Mouse (Mus musculus) CH12.LX (cell line): ENCODE data around the gene Fam102b. TPM values are rescaled to one million over a fixed set of nuclear protein-coding genes. Genes with fewer than 3 reads are reported as not detected.

Source experiments
- DNase-seq: peaks from one replicate; pipeline ENCODE4 v3.0.0-alpha.2; 2013; ENCODE audit errors: extremely low read depth
- H3K27ac ChIP-seq: 2 replicates; pipeline ENCODE4 v1.5.1; 2012; ENCODE audit warnings: low read depth, mild to moderate bottlenecking, control low read depth, moderate library complexity; ENCODE audit not compliant: insufficient read depth
- H3K27me3 ChIP-seq: replicated peaks from 2 replicates; pipeline ENCODE3; 2012; ENCODE audit warnings: inconsistent platforms
- H3K36me3 ChIP-seq, 2 experiments: replicated peaks in 1 of 2; 2 replicates each; pipeline versions ENCODE3 to v1.6.1; 2012; ENCODE audit warnings: inconsistent platforms in 1 of 2, low read length in 1 of 2, mild to moderate bottlenecking in 1 of 2, mixed read lengths in 1 of 2, moderate library complexity in 1 of 2; ENCODE audit not compliant: control insufficient read depth in 1 of 2, insufficient read depth in 1 of 2
- H3K4me1 ChIP-seq, 2 experiments: 2 replicates each; pipeline ENCODE4 v1.6.1; 2012; ENCODE audit warnings: inconsistent platforms in 1 of 2, moderate library complexity in 1 of 2; ENCODE audit not compliant: insufficient read depth in 2 of 2, control insufficient read depth in 1 of 2
- H3K4me2 ChIP-seq: 2 replicates; pipeline ENCODE4 v1.6.1; 2012; ENCODE audit warnings: low read depth, mild to moderate bottlenecking, control low read depth; ENCODE audit not compliant: poor library complexity, insufficient read depth, severe bottlenecking
- H3K4me3 ChIP-seq, 3 experiments: fragments of 150-350 bp in 1 of 3; sonication (generic) in 1 of 3; replicated peaks in 1 of 3; 2 replicates each; pipeline versions ENCODE3 to v1.5.1; 2011 to 2012; ENCODE audit warnings: low read depth in 2 of 3, low read length in 2 of 3, mild to moderate bottlenecking in 2 of 3, moderate library complexity in 2 of 3, control low read depth in 1 of 3, improper control_type of control experiment in 1 of 3, inconsistent platforms in 1 of 3, mixed read lengths in 1 of 3; ENCODE audit not compliant: poor library complexity in 1 of 3
- H3K79me2 ChIP-seq: replicated peaks from 2 replicates; pipeline ENCODE4 v1.6.1; 2012; ENCODE audit warnings: mild to moderate bottlenecking, moderate library complexity; ENCODE audit not compliant: control insufficient read depth, poor library complexity, insufficient read depth, severe bottlenecking; ENCODE audit errors: extremely low read depth
- H3K9ac ChIP-seq: 2 replicates; pipeline ENCODE4 v1.6.1; 2012; ENCODE audit warnings: low read depth, mild to moderate bottlenecking, control low read depth, moderate library complexity; ENCODE audit not compliant: insufficient read depth
- H3K9me3 ChIP-seq: replicated peaks from 2 replicates; pipeline ENCODE3; 2012; ENCODE audit warnings: low read length, inconsistent platforms, mixed read lengths
- CHD1 ChIP-seq: IDR thresholded peaks from 2 replicates; pipeline ENCODE4 v1.6.1; 2012; ENCODE audit warnings: low read depth, low read length, improper control_type of control experiment, inconsistent platforms
- CHD2 ChIP-seq: IDR thresholded peaks from 2 replicates; pipeline ENCODE4 v1.6.1; 2011; ENCODE audit warnings: low read length, improper control_type of control experiment
- GABPA ChIP-seq: IDR thresholded peaks from 2 replicates; pipeline ENCODE4 v1.6.1; 2012; ENCODE audit warnings: low read depth, low read length, improper control_type of control experiment, inconsistent platforms; ENCODE audit not compliant: insufficient replicate concordance
- JUN ChIP-seq: IDR thresholded peaks from 2 replicates; pipeline ENCODE4 v1.6.1; 2011; ENCODE audit warnings: low read depth, mild to moderate bottlenecking, low read length, improper control_type of control experiment, moderate library complexity; ENCODE audit not compliant: insufficient read depth
- JUND ChIP-seq: conservative IDR thresholded peaks from 2 replicates; pipeline ENCODE4 v1.6.1; 2011; ENCODE audit warnings: low read depth, low read length, improper control_type of control experiment
- KAT2A ChIP-seq: IDR thresholded peaks from 2 replicates; pipeline ENCODE4 v1.6.1; 2012; ENCODE audit warnings: low read length, improper control_type of control experiment, inconsistent platforms; ENCODE audit not compliant: insufficient replicate concordance
- MAZ ChIP-seq: IDR thresholded peaks from 2 replicates; pipeline ENCODE4 v1.6.1; 2012; ENCODE audit warnings: low read depth, mild to moderate bottlenecking, inconsistent platforms, low read length, improper control_type of control experiment, moderate library complexity
- MEF2A ChIP-seq: IDR thresholded peaks from 2 replicates; pipeline ENCODE4 v1.6.1; 2014; ENCODE audit warnings: low read depth, mild to moderate bottlenecking, inconsistent platforms, low read length, improper control_type of control experiment, borderline replicate concordance
- MXI1 ChIP-seq: IDR thresholded peaks from 2 replicates; pipeline ENCODE4 v1.6.1; 2011; ENCODE audit warnings: mild to moderate bottlenecking, low read depth, low read length, improper control_type of control experiment
- MYC ChIP-seq: IDR thresholded peaks from 2 replicates; pipeline ENCODE4 v1.6.1; 2011; ENCODE audit warnings: low read depth, mild to moderate bottlenecking, improper control_type of control experiment, low read length
- POLR2A ChIP-seq: IDR thresholded peaks from 2 replicates; pipeline ENCODE4 v1.6.1; 2011; ENCODE audit warnings: low read depth, mild to moderate bottlenecking, improper control_type of control experiment, low read length
- RAD21 ChIP-seq: IDR thresholded peaks from 2 replicates; pipeline ENCODE4 v1.6.1; 2011; ENCODE audit warnings: low read depth, mild to moderate bottlenecking, low read length, improper control_type of control experiment, moderate library complexity
- SIN3A ChIP-seq: IDR thresholded peaks from 2 replicates; pipeline ENCODE4 v1.6.1; 2012; ENCODE audit warnings: low read length, improper control_type of control experiment, inconsistent platforms
- SMC3 ChIP-seq: IDR thresholded peaks from 2 replicates; pipeline ENCODE4 v1.6.1; 2011; ENCODE audit warnings: low read depth, low read length, improper control_type of control experiment
- TBP ChIP-seq: conservative IDR thresholded peaks from 2 replicates; pipeline ENCODE4 v1.6.1; 2011; ENCODE audit warnings: low read depth, low read length, improper control_type of control experiment
- TCF12 ChIP-seq: IDR thresholded peaks from 2 replicates; pipeline ENCODE4 v1.6.1; 2014; ENCODE audit warnings: low read depth, mild to moderate bottlenecking, inconsistent platforms, low read length, improper control_type of control experiment
- USF1 ChIP-seq: IDR thresholded peaks from 2 replicates; pipeline ENCODE4 v1.6.1; 2014; ENCODE audit warnings: low read depth, mild to moderate bottlenecking, inconsistent platforms, low read length, improper control_type of control experiment
- USF2 ChIP-seq: conservative IDR thresholded peaks from 2 replicates; pipeline ENCODE4 v1.6.1; 2011; ENCODE audit warnings: low read depth, low read length, improper control_type of control experiment
- ZKSCAN1 ChIP-seq: IDR thresholded peaks from 2 replicates; pipeline ENCODE4 v1.6.1; 2012; ENCODE audit warnings: low read depth, inconsistent platforms, low read length, improper control_type of control experiment, borderline replicate concordance
- ZMIZ1 ChIP-seq: IDR thresholded peaks from 2 replicates; pipeline ENCODE4 v1.6.1; 2012; ENCODE audit warnings: low read depth, mild to moderate bottlenecking, inconsistent platforms, low read length, improper control_type of control experiment
- ZNF384 ChIP-seq: IDR thresholded peaks from 2 replicates; pipeline ENCODE4 v1.6.1; 2012; ENCODE audit warnings: low read depth, low read length, improper control_type of control experiment, inconsistent platforms
- dilution Hi-C: fragments of 300-500 bp; cut with MboI; formaldehyde crosslinking; loops from 2 replicates; pipeline ENCODE4 v1.14.3; 2020; ENCODE audit warnings: low sequenced_read_pairs; ENCODE audit not compliant: extremely low pct_unique_long_range_greater_than_20kb, extremely low pct_ligation_motif_present
- in situ Hi-C: fragments of 300-500 bp; cut with MboI; formaldehyde crosslinking; loops from 3 replicates; pipeline ENCODE4 v1.14.3; 2019; ENCODE audit warnings: low sequenced_read_pairs, low pct_ligation_motif_present, low pct_unique_long_range_greater_than_20kb, mixed read lengths
- polyA plus RNA-seq: library from polyadenylated mRNA; unstranded; fragments of >175 nt; gene quantifications from 2 replicates; pipeline ENCODE4 v1.2.1, GENCODE M21; 2012; ENCODE audit warnings: low read depth; ENCODE audit not compliant: insufficient read length
- total RNA-seq, 2 experiments: library from RNA; depleted of rRNA; stranded (reverse); fragments of 300-350 nt in 1 of 2; fragments of >200 nt in 1 of 2; gene quantifications; 2 replicates each; pipeline ENCODE4 v1.2.3; 2012 to 2014

The Fam102b gene
- total and polyA plus RNA-seq, 3 experiments, result 2.8 to 6.2 (median 4.3) TPM

GRCm38 (mm10) chr3:108995379-108995778 is 32.0 kb downstream of the Fam102b start:
- DNase-seq, result no peak
- peaks cover 0 to 18% of the 10 kb centered on the region in 2 experiments for H3K36me3 ChIP-seq
- H3K9ac ChIP-seq, result no peak overlapping the region
- in situ Hi-C loops (no loop called here), dilution Hi-C loops (no loop called here)
- H3K9me3 ChIP-seq, result no peaks in the 10 kb centered on the region
- H3K79me2 ChIP-seq, result no peaks in the 10 kb centered on the region
- no peak overlapping the region for H3K4me3 ChIP-seq
- no peak overlapping the region for H3K27ac ChIP-seq
- H3K27me3 ChIP-seq, result no peaks in the 10 kb centered on the region
- H3K4me2 ChIP-seq, result no peak overlapping the region
- no peak for TF ChIP-seq ZMIZ1
- TF ChIP-seq MEF2A, result no peak
- TF ChIP-seq TBP, result no peak
- H3K4me1 ChIP-seq, result no peaks in the 10 kb centered on the region

- Histone ChIP-seq H3K4me2 (no peak overlapping the region), H3K9ac (no peak overlapping the region), H3K27ac (no peak overlapping the region), H3K4me1 (no peaks in the 10 kb centered on the region), H3K9me3 (no peaks in the 10 kb centered on the region), H3K36me3 (peaks cover 0 to 25% of the 10 kb centered on the region in 2 experiments), H3K27me3 (no peaks in the 10 kb centered on the region), H3K79me2 (no peaks in the 10 kb centered on the region), H3K4me3 (no peak overlapping the region)
- TF ChIP-seq RAD21, result no peak
- TF ChIP-seq POLR2A, result no peak
- TF ChIP-seq GABPA, result no peak
- TF ChIP-seq KAT2A, result no peak
- TF ChIP-seq SMC3, result no peak
- TF ChIP-seq MXI1, result no peak
- TF ChIP-seq USF2, result no peak
- no peak for TF ChIP-seq ZKSCAN1
- no peak for TF ChIP-seq CHD1
- no peak for TF ChIP-seq USF1
- no peak for TF ChIP-seq ZMIZ1
- TF ChIP-seq MEF2A, result no peak
- no peak for TF ChIP-seq JUN
- no peak for TF ChIP-seq JUND
- no peak for TF ChIP-seq TCF12
- TF ChIP-seq ZNF384, result no peak
- TF ChIP-seq MAZ, result no peak
- TF ChIP-seq SIN3A, result no peak
- TF ChIP-seq CHD2, result no peak
- TF ChIP-seq MYC, result no peak
- DNase-seq, result no peak
- dilution Hi-C loops, result no loop called here
- in situ Hi-C loops, result no loop called here
Measured at GRCm38 (mm10) chr3:108994477-108994876, 32.9 kb downstream of the Fam102b start.
